Mouse (Mus musculus): ENCODE measurements around the gene Ttll12. TPM values are rescaled to one million over a fixed set of nuclear protein-coding genes. Genes with fewer than 3 reads are reported as not detected.

Ttll12 gene
- 7.0 and 7.7 TPM in 2 replicates for polyA plus RNA-seq (2012; ENCODE audit: insufficient read depth, insufficient read length, missing spikeins)

GRCm38 (mm10) chr15:83594513-83595363 is at the start of gene Ttll12:
Ttll12 (minus strand) TSS chr15:83595157.
- Histone ChIP-seq H3K4me1 (ENCODE audit: control insufficient read depth, insufficient read depth, insufficient read length, low read length) (peaks cover 12% of the 10 kb centered on the region; the same call in 1 of the 2 replicates), H3K4me3 (ENCODE audit: insufficient read depth, low read depth, low read length) (peak within 1 kb of the TSS; percentile 89)

GRCm38 (mm10) chr15:83642518-83642917 is 47.6 kb upstream of the Ttll12 start:
- Histone ChIP-seq H3K4me3 (ENCODE audit: insufficient read depth, low read depth, low read length) (no peak overlapping the region), H3K4me1 (ENCODE audit: control insufficient read depth, insufficient read depth, insufficient read length, low read length) (no peaks in the 10 kb centered on the region), H3K27ac (replicated peaks; ENCODE audit: low read depth, low read length) (no peak overlapping the region)

More at GRCm38 (mm10) chr15:83594513-83595363, at the start of gene Ttll12:
- no peak within 1 kb of the TSS for H3K27ac ChIP-seq (replicated peaks; ENCODE audit: low read depth, low read length)

- Histone ChIP-seq H3K4me1 (ENCODE audit: control insufficient read depth, insufficient read depth, insufficient read length, low read length) (no peaks in the 10 kb centered on the region), H3K4me3 (ENCODE audit: insufficient read depth, low read depth, low read length) (no peak overlapping the region), H3K27ac (replicated peaks; ENCODE audit: low read depth, low read length) (no peak overlapping the region)
Measured at GRCm38 (mm10) chr15:83640208-83640607, 45.3 kb upstream of the Ttll12 start.

- Histone ChIP-seq H3K27ac (replicated peaks; ENCODE audit: low read depth, low read length) (no peak overlapping the region), H3K4me3 (ENCODE audit: insufficient read depth, low read depth, low read length) (no peak overlapping the region), H3K4me1 (ENCODE audit: control insufficient read depth, insufficient read depth, insufficient read length, low read length) (no peaks in the 10 kb centered on the region)
Measured at GRCm38 (mm10) chr15:83639160-83639559, 44.2 kb upstream of the Ttll12 start.

GRCm38 (mm10) chr15:83638196-83638899 is 43.4 kb upstream of the Ttll12 start:
- no peak overlapping the region for H3K27ac ChIP-seq (replicated peaks; ENCODE audit: low read depth, low read length)
- no peak overlapping the region for H3K4me3 ChIP-seq (ENCODE audit: insufficient read depth, low read depth, low read length)
- H3K4me1 ChIP-seq (ENCODE audit: control insufficient read depth, insufficient read depth, insufficient read length, low read length), result no peaks in the 10 kb centered on the region

- Histone ChIP-seq H3K4me1 (ENCODE audit: control insufficient read depth, insufficient read depth, insufficient read length, low read length) (no peaks in the 10 kb centered on the region), H3K27ac (replicated peaks; ENCODE audit: low read depth, low read length) (no peak overlapping the region), H3K4me3 (ENCODE audit: insufficient read depth, low read depth, low read length) (no peak overlapping the region)
Measured at GRCm38 (mm10) chr15:83636759-83637158, 41.8 kb upstream of the Ttll12 start.

GRCm38 (mm10) chr15:83635251-83635650 is 40.3 kb upstream of the Ttll12 start:
- no peaks in the 10 kb centered on the region for H3K4me1 ChIP-seq (ENCODE audit: control insufficient read depth, insufficient read depth, insufficient read length, low read length)
- no peak overlapping the region for H3K4me3 ChIP-seq (ENCODE audit: insufficient read depth, low read depth, low read length)
- H3K27ac ChIP-seq (replicated peaks; ENCODE audit: low read depth, low read length), result no peak overlapping the region

- Histone ChIP-seq H3K4me3 (ENCODE audit: insufficient read depth, low read depth, low read length) (no peak overlapping the region), H3K4me1 (ENCODE audit: control insufficient read depth, insufficient read depth, insufficient read length, low read length) (no peaks in the 10 kb centered on the region), H3K27ac (replicated peaks; ENCODE audit: low read depth, low read length) (no peak overlapping the region)
Measured at GRCm38 (mm10) chr15:83634076-83634475, 39.1 kb upstream of the Ttll12 start.

GRCm38 (mm10) chr15:83631071-83631470 is 36.1 kb upstream of the Ttll12 start:
- Histone ChIP-seq H3K4me1 (ENCODE audit: control insufficient read depth, insufficient read depth, insufficient read length, low read length) (no peaks in the 10 kb centered on the region), H3K4me3 (ENCODE audit: insufficient read depth, low read depth, low read length) (no peak overlapping the region), H3K27ac (replicated peaks; ENCODE audit: low read depth, low read length) (no peak overlapping the region)

GRCm38 (mm10) chr15:83629716-83630115 is 34.8 kb upstream of the Ttll12 start:
- Histone ChIP-seq H3K4me1 (ENCODE audit: control insufficient read depth, insufficient read depth, insufficient read length, low read length) (no peaks in the 10 kb centered on the region), H3K4me3 (ENCODE audit: insufficient read depth, low read depth, low read length) (no peak overlapping the region), H3K27ac (replicated peaks; ENCODE audit: low read depth, low read length) (no peak overlapping the region)

- no peaks in the 10 kb centered on the region for H3K4me1 ChIP-seq (ENCODE audit: control insufficient read depth, insufficient read depth, insufficient read length, low read length)
- no peak overlapping the region for H3K4me3 ChIP-seq (ENCODE audit: insufficient read depth, low read depth, low read length)
- no peak overlapping the region for H3K27ac ChIP-seq (replicated peaks; ENCODE audit: low read depth, low read length)
Measured at GRCm38 (mm10) chr15:83626142-83626645, 31.2 kb upstream of the Ttll12 start.

GRCm38 (mm10) chr15:83615245-83615644 is 20.3 kb upstream of the Ttll12 start:
- Histone ChIP-seq H3K27ac (replicated peaks; ENCODE audit: low read depth, low read length) (no peak overlapping the region), H3K4me1 (ENCODE audit: control insufficient read depth, insufficient read depth, insufficient read length, low read length) (no peaks in the 10 kb centered on the region), H3K4me3 (ENCODE audit: insufficient read depth, low read depth, low read length) (no peak overlapping the region)

- no peak overlapping the region for H3K27ac ChIP-seq (replicated peaks; ENCODE audit: low read depth, low read length)
- H3K4me3 ChIP-seq (ENCODE audit: insufficient read depth, low read depth, low read length), result no peak overlapping the region
- H3K4me1 ChIP-seq (ENCODE audit: control insufficient read depth, insufficient read depth, insufficient read length, low read length), result peaks cover 2% of the 10 kb centered on the region; the same call in 1 of the 2 replicates
Measured at GRCm38 (mm10) chr15:83607115-83607802, 12.3 kb upstream of the Ttll12 start.

- peaks cover 2% of the 10 kb centered on the region; the same call in 1 of the 2 replicates for H3K4me1 ChIP-seq (ENCODE audit: control insufficient read depth, insufficient read depth, insufficient read length, low read length)
Measured at GRCm38 (mm10) chr15:83606700-83607099, 11.7 kb upstream of the Ttll12 start.

GRCm38 (mm10) chr15:83606216-83606615 is 11.3 kb upstream of the Ttll12 start:
- peaks cover 2% of the 10 kb centered on the region; the same call in 1 of the 2 replicates for H3K4me1 ChIP-seq (ENCODE audit: control insufficient read depth, insufficient read depth, insufficient read length, low read length)
- H3K4me3 ChIP-seq (ENCODE audit: insufficient read depth, low read depth, low read length), result no peak overlapping the region
- H3K27ac ChIP-seq (replicated peaks; ENCODE audit: low read depth, low read length), result no peak overlapping the region

More at GRCm38 (mm10) chr15:83606700-83607099, 11.7 kb upstream of the Ttll12 start:
- H3K27ac ChIP-seq (replicated peaks; ENCODE audit: low read depth, low read length), result no peak overlapping the region
- no peak overlapping the region for H3K4me3 ChIP-seq (ENCODE audit: insufficient read depth, low read depth, low read length)
